Mouse (Mus musculus) gastrocnemius, adult 8-10 months (tissue): Measurements from ENCODE around the gene Thra. TPM values are rescaled to one million over a fixed set of nuclear protein-coding genes. Genes with fewer than 3 reads are reported as not detected.

ENCODE experiments used
- DNase-seq, 2 experiments: peaks; one replicate each; pipeline ENCODE4 v3.0.0; 2022; ENCODE audit warnings: low spot score in 2 of 2
- total RNA-seq, 4 experiments: library from RNA; stranded (reverse); gene quantifications; 2 replicates each; pipeline ENCODE4 v1.2.4; 2022

Thra gene
- total RNA-seq, 4 experiments from 2014 or later, result 67.5 to 81.5 (median 76.2) TPM

GRCm38 (mm10) chr11:98744456-98745019 lies 4.1 kb downstream of the Thra start:
- DNase-seq, result no peak

GRCm38 (mm10) chr11:98745932-98746853 lies 5.8 kb downstream of the Thra start:
- DNase-seq, result no peak

- peak; percentile 79 to 87 for DNase-seq
Observed at GRCm38 (mm10) chr11:98746855-98747693, 6.6 kb downstream of the Thra start.

GRCm38 (mm10) chr11:98747804-98748505 lies 7.5 kb downstream of the Thra start:
- peak in 1 of 2 experiments; percentile 58 for DNase-seq

- no peak for DNase-seq
Observed at GRCm38 (mm10) chr11:98748506-98749416, 8.3 kb downstream of the Thra start.

GRCm38 (mm10) chr11:98749716-98750115 lies 9.3 kb downstream of the Thra start:
- no peak for DNase-seq

- no peak for DNase-seq
Observed at GRCm38 (mm10) chr11:98750351-98751201, 10.1 kb downstream of the Thra start.

- DNase-seq, result no peak
Observed at GRCm38 (mm10) chr11:98751221-98751782, 10.9 kb downstream of the Thra start.

GRCm38 (mm10) chr11:98752562-98753140 lies 12.2 kb downstream of the Thra start:
- DNase-seq, result no peak

GRCm38 (mm10) chr11:98753264-98753663 lies 12.8 kb downstream of the Thra start:
- DNase-seq, result no peak

- DNase-seq, result no peak
Observed at GRCm38 (mm10) chr11:98754151-98754620, 13.7 kb downstream of the Thra start.

- peak in 1 of 2 experiments; percentile 62 for DNase-seq
Observed at GRCm38 (mm10) chr11:98754621-98755181, 14.3 kb downstream of the Thra start.

GRCm38 (mm10) chr11:98755726-98756380 lies 15.4 kb downstream of the Thra start:
- no peak for DNase-seq

- DNase-seq, result no peak
Observed at GRCm38 (mm10) chr11:98756711-98757110, 16.3 kb downstream of the Thra start.

GRCm38 (mm10) chr11:98761939-98762338 lies 21.5 kb downstream of the Thra start:
- DNase-seq, result no peak

GRCm38 (mm10) chr11:98762756-98763501 lies 22.5 kb downstream of the Thra start:
- DNase-seq, result no peak

- no peak for DNase-seq
Observed at GRCm38 (mm10) chr11:98763502-98763861, 23.0 kb downstream of the Thra start.
